Mouse (Mus musculus) cerebellum, postnatal 25 days (tissue): ENCODE data around the gene Aip.
"Not testable (repeated sequence)": the region's sequence is repeated elsewhere in the genome, so short reads cannot be mapped to it uniquely, and the experiment has no call there.

ENCODE experiments used
- DNase-seq, 2 experiments: peaks; one replicate each; pipeline ENCODE4 v3.0.0; 2021; ENCODE audit warnings: mixed read lengths in 2 of 2

Aip gene

GRCm38 (mm10) chr19:4151898-4152297 lies 26.2 kb upstream of the Aip start:
- DNase-seq, result no peak

DNA sequence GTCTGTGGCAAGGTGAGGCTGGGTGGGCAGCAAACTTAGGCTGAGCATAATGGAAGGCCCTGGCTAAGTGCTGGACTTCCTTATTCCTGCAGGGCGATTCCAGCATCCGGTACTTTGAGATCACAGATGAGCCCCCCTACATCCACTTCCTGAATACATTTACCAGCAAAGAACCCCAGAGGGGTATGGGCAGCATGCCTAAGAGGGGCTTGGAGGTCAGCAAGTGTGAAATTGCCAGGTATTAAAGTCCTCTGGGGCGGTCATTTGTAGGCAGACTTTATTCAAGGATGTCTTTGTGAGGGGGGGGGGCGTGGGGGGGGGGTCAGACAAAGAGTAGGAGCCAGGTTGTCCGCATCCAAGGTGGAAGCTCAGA lies 25.8 kb upstream of the Aip start:
- no peak for DNase-seq

DNA sequence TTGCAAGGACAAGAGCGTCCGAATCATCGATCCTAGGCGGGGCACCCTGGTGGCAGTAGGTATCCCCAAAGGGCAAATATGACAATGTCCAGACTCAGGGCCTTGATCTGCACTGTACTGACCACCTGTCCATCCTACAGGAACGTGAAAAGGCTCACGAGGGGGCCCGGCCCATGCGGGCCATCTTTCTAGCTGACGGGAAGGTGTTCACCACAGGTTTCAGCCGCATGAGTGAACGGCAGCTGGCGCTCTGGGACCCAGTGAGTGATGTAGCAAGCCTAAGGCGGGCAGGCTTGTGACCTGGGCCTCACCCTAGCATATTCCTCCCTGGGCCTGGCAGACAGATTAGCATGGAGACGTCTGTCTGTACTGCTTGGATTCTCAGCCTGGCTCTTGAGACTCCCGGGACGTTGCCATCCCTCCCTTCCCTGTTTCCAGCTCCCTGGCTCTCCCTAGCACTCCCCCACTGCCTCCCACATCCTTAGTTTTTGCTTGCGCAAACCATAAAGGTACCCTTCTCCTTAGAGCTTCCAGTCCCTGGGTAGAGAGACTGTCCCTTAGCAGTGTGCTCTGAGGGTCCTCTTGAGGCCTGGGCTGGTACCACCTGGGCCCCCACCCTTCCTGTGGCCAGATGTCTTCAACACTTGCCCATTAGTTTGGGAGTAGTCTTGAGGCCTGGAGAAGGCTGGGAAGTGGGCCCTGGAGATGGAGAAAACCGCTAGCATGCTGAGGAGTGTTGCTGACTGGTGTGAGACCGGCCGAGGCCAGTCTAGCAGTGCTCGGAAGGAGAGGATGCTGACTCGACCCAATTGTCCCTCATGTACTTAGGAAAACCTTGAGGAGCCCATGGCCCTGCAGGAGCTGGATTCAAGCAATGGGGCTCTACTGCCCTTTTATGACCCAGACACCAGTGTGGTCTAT lies 25.2 kb upstream of the Aip start:
- peak in 1 of 2 experiments; percentile 28 for DNase-seq

DNA sequence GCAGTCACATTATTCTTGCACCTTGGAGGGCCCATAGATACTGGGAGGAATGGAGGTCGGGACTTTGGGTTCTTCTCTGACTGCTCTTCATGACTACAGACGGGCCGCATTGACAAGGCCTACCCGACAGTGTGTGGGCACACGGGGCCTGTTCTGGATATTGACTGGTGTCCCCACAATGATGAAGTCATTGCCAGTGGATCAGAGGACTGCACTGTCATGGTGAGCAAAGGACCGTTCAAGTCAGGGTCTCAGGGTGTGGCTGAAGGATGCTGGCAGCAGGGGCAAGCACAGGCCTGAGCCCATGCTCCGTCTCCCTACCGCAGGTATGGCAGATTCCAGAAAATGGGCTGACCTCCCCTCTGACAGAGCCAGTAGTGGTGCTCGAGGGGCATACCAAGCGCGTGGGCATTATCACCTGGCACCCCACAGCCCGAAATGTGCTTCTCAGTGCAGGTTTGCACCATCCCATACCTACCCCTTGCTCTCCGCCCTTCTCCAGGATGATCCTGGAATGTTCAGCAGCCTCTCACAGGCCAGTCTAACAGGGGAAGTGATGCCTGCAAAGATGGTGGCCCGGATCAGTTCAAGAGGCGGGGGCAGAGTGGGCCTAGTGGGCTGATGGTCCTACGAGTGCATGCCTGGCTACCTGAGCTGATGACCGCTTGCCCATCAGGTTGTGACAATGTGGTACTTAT lies 24.3 kb upstream of the Aip start:
- peak in 1 of 2 experiments; percentile 19 for DNase-seq

- peak in 1 of 2 experiments; percentile 17 for DNase-seq
Measured at GRCm38 (mm10) chr19:4149283-4149682, 23.6 kb upstream of the Aip start.

DNA sequence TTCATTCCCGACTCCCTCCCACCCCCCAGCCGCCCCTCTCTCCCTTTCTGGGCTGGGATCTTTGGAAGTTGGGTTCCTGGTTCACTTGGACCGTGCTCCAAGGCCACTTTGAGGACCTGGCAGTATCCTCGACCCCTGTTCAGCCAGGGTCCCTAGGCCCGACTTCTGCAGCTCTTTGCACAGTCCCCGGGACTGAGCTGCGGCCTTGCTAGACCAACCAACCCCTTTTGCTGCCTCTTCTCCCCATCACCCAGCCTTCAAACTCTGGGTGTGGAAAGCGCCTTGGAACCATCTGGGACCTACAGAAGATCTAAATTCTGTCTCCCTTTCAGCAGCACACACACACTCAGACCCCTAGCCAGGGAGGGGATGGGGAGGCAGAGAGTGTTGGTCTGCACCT lies 23.2 kb upstream of the Aip start:
- DNase-seq, result no peak

GRCm38 (mm10) chr19:4148491-4148806 lies 22.8 kb upstream of the Aip start, which contains the start of gene Coro1b:
Gene Coro1b, plus strand, starts transcription at chr19:4148619.
- DNase-seq, result peak; percentile 96 to 99

- DNase-seq, result no peak
Measured at GRCm38 (mm10) chr19:4147782-4148490, 22.3 kb upstream of the Aip start.

DNA sequence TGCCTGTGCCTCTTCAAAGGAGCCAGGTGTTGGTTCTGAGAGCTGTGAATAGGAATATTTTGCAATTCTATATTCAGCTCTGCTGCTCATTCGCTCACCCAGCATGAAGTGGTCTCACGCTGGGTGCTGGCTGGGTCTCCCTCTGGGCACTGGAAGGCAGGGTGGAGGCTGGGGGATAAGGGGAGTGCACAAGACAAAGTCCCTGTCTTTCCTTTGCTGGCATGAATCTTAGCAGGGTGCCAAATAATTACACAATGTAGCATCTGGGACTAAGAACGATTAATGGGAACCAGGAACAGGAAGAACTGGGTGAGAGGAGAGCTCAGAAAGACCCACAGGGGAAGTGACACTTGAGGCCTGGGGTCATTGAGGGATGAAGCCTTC lies 21.4 kb upstream of the Aip start:
- peak in 1 of 2 experiments; percentile 32 for DNase-seq

- DNase-seq, result peak in 1 of 2 experiments; percentile 17
Measured at GRCm38 (mm10) chr19:4146366-4147021, 20.8 kb upstream of the Aip start.

DNA sequence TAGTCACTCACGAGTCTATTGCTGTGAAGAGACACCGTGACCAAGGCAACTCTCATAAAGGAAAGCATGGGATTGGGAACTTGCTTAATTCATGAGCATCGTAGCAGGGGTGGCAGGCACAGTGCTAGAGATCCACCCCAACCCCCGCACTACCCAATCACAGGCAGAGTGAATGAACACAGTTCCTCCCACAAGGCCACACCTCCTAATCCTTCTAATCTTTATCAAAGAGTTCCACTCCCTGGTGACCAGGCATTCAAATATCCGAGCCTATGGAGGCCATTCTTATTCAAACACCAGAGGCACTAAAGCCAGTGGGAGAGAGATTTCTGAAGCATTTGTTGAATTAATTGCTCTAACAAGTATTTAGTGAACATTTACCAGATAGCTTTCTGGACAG lies 20.3 kb upstream of the Aip start:
- DNase-seq, result no peak

GRCm38 (mm10) chr19:4144550-4145498 lies 19.2 kb upstream of the Aip start:
- DNase-seq, result no peak

DNA sequence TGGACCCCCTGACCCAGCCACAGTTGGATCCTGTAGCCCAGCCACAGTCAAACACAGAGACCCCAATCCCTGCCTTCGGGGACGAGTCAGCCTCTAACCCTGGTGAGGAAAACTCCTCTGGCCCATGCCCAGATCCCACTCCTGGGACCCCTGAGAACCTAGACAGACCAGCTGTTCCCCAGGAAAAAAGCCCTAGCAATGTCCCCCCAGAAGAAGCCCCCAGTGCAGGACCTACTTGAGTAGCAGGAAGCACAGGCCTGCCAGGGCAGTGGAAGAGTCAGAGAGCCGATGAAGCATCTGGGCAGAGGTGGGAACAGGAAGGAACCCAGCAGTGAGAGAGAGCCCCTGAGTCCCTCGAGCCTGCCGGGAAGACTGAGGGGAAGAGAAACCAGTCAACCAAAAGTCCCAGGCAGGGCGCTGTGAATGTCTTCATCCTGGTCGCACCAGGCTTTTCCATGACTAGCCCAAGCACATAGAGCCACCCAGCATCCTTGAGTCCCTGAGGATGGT lies 18.2 kb upstream of the Aip start, which contains the start of gene Cabp4:
TSS of gene Cabp4 (minus strand) at position 275 of the 510 bp plus-strand sequence.
- no peak for DNase-seq

- DNase-seq, result peak in 1 of 2 experiments; percentile 41
Measured at GRCm38 (mm10) chr19:4142416-4143173, 16.9 kb upstream of the Aip start.

- DNase-seq, result no peak
Measured at GRCm38 (mm10) chr19:4140147-4140546, 14.5 kb upstream of the Aip start.

DNA sequence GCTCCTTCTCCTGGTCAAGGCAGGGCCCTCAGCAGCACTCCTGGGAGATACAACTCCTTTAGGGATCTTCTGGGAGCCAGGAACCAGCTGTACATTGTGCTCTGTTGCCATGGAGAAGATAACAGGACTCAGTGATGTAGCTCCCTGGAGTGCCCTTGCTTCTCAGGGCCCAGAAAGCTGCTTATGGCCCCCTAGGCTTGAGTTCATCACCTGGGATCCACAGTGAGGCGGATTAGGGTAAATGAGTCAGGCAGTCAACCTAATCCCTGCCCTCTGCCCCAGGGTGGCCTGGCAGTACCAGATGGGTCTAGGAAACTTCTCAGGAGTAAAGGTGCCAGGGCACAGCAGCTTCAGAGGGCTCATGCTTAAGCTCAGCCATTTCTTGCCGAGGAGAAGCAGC lies 13.8 kb upstream of the Aip start, which contains the start of gene Gpr152:
TSS of gene Gpr152 (plus strand) at position 342 of the 400 bp plus-strand sequence.
- no peak for DNase-seq

DNA sequence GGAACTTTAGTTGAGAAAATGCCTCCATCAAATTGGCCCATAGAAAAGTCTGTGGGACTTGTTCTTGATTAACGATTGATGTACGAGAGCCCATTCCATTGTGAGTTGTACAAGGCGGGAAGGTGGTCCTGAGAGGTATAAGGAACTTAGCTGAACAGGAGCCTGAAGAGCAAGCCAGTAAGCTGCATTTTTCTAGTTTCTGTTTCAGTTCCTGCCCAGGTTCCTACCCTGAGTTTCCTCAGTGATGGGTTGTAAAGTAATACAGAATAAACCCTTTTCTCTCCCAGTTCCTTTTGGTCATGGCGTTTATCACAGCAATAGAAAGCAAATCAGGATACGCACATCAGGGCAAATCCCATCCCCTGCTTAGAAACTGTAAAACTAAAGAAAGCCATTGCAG lies 12.3 kb upstream of the Aip start:
- no peak for DNase-seq

- DNase-seq, result no peak
Measured at GRCm38 (mm10) chr19:4136463-4136862, 10.8 kb upstream of the Aip start.

- DNase-seq, result peak in 1 of 2 experiments; percentile 29
Measured at GRCm38 (mm10) chr19:4135963-4136345, 10.3 kb upstream of the Aip start.

- DNase-seq, result not testable (repeated sequence)
Measured at GRCm38 (mm10) chr19:4135229-4135962, 9.7 kb upstream of the Aip start.
